Mouse (Mus musculus) heart, postnatal 0 days (tissue): ENCODE data around the gene Syngr2. TPM values are rescaled to one million over a fixed set of nuclear protein-coding genes. Genes with fewer than 3 reads are reported as not detected.
A peak's percentile ranks its signal among the peaks of the same experiment; 100 is the strongest.
"Not testable (repeated sequence)": the region's sequence is repeated elsewhere in the genome, so short reads cannot be mapped to it uniquely, and the experiment has no call there.

Experiments used
- ATAC-seq: fragments of 200-750 bp; cut with Nextera tagmentation; 2 replicates; pipeline ENCODE4 v1.8.0; 2017; ENCODE audit warnings: low read depth, moderate number of reproducible peaks, moderate library complexity; ENCODE audit not compliant: insufficient read depth
- DNase-seq: peaks from one replicate; pipeline ENCODE4 v3.0.0-alpha.2; 2016; ENCODE audit warnings: low spot score
- H3K27ac ChIP-seq: fragments of 300-500 bp; sonication (generic); 2 replicates; pipeline ENCODE4 v1.5.1; 2014; ENCODE audit warnings: low read depth, mild to moderate bottlenecking
- H3K27me3 ChIP-seq: fragments of 300-500 bp; sonication (generic); 2 replicates; pipeline ENCODE4 v1.6.1; 2014; ENCODE audit warnings: low read length, mixed read lengths; ENCODE audit not compliant: control insufficient read depth, insufficient read depth
- H3K36me3 ChIP-seq: fragments of 300-500 bp; sonication (generic); replicated peaks from 2 replicates; pipeline ENCODE4 v1.6.1; 2014; ENCODE audit warnings: low read length, mixed read lengths; ENCODE audit not compliant: control insufficient read depth, insufficient read depth
- H3K4me1 ChIP-seq: fragments of 300-500 bp; sonication (generic); 2 replicates; pipeline ENCODE4 v1.6.1; 2014; ENCODE audit warnings: antibody characterized with exemption; ENCODE audit not compliant: control insufficient read depth, insufficient read depth
- H3K4me2 ChIP-seq: fragments of 300-500 bp; sonication (generic); 2 replicates; pipeline ENCODE4 v1.6.1; 2014; ENCODE audit warnings: low read depth, mild to moderate bottlenecking, low read length, moderate library complexity
- H3K4me3 ChIP-seq: fragments of 300-500 bp; sonication (generic); 2 replicates; pipeline ENCODE4 v1.5.1; 2014; ENCODE audit warnings: low read depth, low read length
- H3K9ac ChIP-seq: fragments of 300-500 bp; sonication (generic); replicated peaks from 2 replicates; pipeline ENCODE4 v1.6.1; 2014; ENCODE audit warnings: low read depth, low read length, mixed read lengths
- H3K9me3 ChIP-seq: fragments of 300-500 bp; sonication (generic); replicated peaks from 2 replicates; pipeline ENCODE4 v1.6.1; 2016; ENCODE audit warnings: low read length; ENCODE audit not compliant: control insufficient read depth
- CTCF ChIP-seq: IDR thresholded peaks from 2 replicates; pipeline ENCODE4 v1.5.1; 2016; ENCODE audit warnings: antibody characterized with exemption, control low read depth, low read depth
- EP300 ChIP-seq: IDR thresholded peaks from 2 replicates; pipeline ENCODE4 v1.6.1; 2016; ENCODE audit warnings: antibody characterized with exemption, low read depth
- WGBS: fragments of 180-500 bp; shearing (Covaris S2); extraction: QIAGEN DNeasy Blood & Tissue Kit; methylation state at CpG from one replicate; pipeline ENCODE4 v1.1.7; 2014; 5-methylcytosine and 5-hydroxymethylcytosine counted together
- polyA plus RNA-seq: library from polyadenylated mRNA; unstranded; fragments of >200 nt; fragmentation: Nextera tagmentation; extraction: Ambion mirVana; gene quantifications from 2 replicates; pipeline ENCODE4 v1.2.1, GENCODE M21; 2015
- total RNA-seq: library from RNA; depleted of rRNA; stranded (reverse); fragments of >200 nt; gene quantifications from 2 replicates; pipeline ENCODE4 v1.2.3, GENCODE M21; 2014; ENCODE audit warnings: low replicate concordance

Syngr2 gene
- total and polyA plus RNA-seq, 2 experiments from 2014 or later, result 95.2 to 151 TPM

GRCm38 (mm10) chr11:117832086-117832969, 22.9 kb downstream of the Syngr2 start:
- Histone ChIP-seq H3K36me3 (no peaks in the 10 kb centered on the region), H3K27ac (peak overlapping the region; percentile 18; the same call in 1 of the 2 replicates), H3K9ac (no peak overlapping the region), H3K9me3 (no peaks in the 10 kb centered on the region), H3K27me3 (no peaks in the 10 kb centered on the region), H3K4me3 (peak overlapping the region; percentile 24; the same call in 1 of the 2 replicates), H3K4me1 (peaks cover 40% of the 10 kb centered on the region), H3K4me2 (peak overlapping the region; percentile 54)
- WGBS, result 32% methylated on average over 28 of the region's 28 CpGs
- DNase-seq, result peak; percentile 61
- TF ChIP-seq EP300 (no peak), CTCF (peak; percentile 55)
- ATAC-seq, result no peak

- H3K27me3 ChIP-seq, ATAC-seq, DNase-seq, H3K9ac ChIP-seq, H3K9me3 ChIP-seq, H3K36me3 ChIP-seq, H3K4me3 ChIP-seq, H3K27ac ChIP-seq, H3K4me2 ChIP-seq: not testable (repeated sequence)
- H3K4me1 ChIP-seq, result peaks cover 36% of the 10 kb centered on the region
- 93% methylated on average over 4 of the region's 6 CpGs for WGBS
These were observed 24.0 kb downstream of the Syngr2 start for GRCm38 (mm10) chr11:117833509-117833908.

GRCm38 (mm10) chr11:117834086-117834485, 24.6 kb downstream of the Syngr2 start:
- ATAC-seq (no peak), DNase-seq (no peak)
- peaks cover 36% of the 10 kb centered on the region for H3K4me1 ChIP-seq
- no peaks in the 10 kb centered on the region for H3K36me3 ChIP-seq
- TF ChIP-seq CTCF (no peak), EP300 (no peak)
- no peak overlapping the region for H3K4me2 ChIP-seq
- 90% methylated on average over 8 of the region's 8 CpGs for WGBS
- H3K9ac ChIP-seq, result no peak overlapping the region
- H3K4me3 ChIP-seq, result no peak overlapping the region
- H3K9me3 ChIP-seq, result no peaks in the 10 kb centered on the region
- no peaks in the 10 kb centered on the region for H3K27me3 ChIP-seq
- H3K27ac ChIP-seq, result no peak overlapping the region

- Histone ChIP-seq H3K9ac (no peak overlapping the region), H3K27me3 (no peaks in the 10 kb centered on the region), H3K9me3 (no peaks in the 10 kb centered on the region), H3K27ac (no peak overlapping the region), H3K4me2 (peak overlapping the region; percentile 36; the same call in 1 of the 2 replicates), H3K36me3 (no peaks in the 10 kb centered on the region), H3K4me1 (peaks cover 17% of the 10 kb centered on the region), H3K4me3 (no peak overlapping the region)
- peak; percentile 25; the same call in 1 of the 2 replicates for ATAC-seq
- no peak for DNase-seq
- 20% methylated on average over 13 of the region's 13 CpGs for WGBS
- TF ChIP-seq CTCF, result no peak
- no peak for TF ChIP-seq EP300
These were observed 26.8 kb downstream of the Syngr2 start for GRCm38 (mm10) chr11:117836306-117836705.

- TF ChIP-seq CTCF, result no peak
- TF ChIP-seq EP300, result no peak
- H3K4me3 ChIP-seq, result no peak overlapping the region
- H3K4me1 ChIP-seq, result peaks cover 12% of the 10 kb centered on the region
- H3K27me3 ChIP-seq, result no peaks in the 10 kb centered on the region
- no peak overlapping the region for H3K4me2 ChIP-seq
- H3K9me3 ChIP-seq, result no peaks in the 10 kb centered on the region
- no peaks in the 10 kb centered on the region for H3K36me3 ChIP-seq
- no peak overlapping the region for H3K9ac ChIP-seq
- H3K27ac ChIP-seq, result peak overlapping the region; percentile 66
- DNase-seq (peak; percentile 73), ATAC-seq (peak; percentile 87)
- WGBS, result 38% methylated on average over 2 of the region's 2 CpGs
These were observed 29.1 kb downstream of the Syngr2 start for GRCm38 (mm10) chr11:117838572-117838971.

- Histone ChIP-seq H3K27ac (peak overlapping the region; percentile 66), H3K9me3 (no peaks in the 10 kb centered on the region), H3K36me3 (no peaks in the 10 kb centered on the region), H3K9ac (no peak overlapping the region), H3K27me3 (no peaks in the 10 kb centered on the region), H3K4me3 (no peak overlapping the region), H3K4me2 (no peak overlapping the region), H3K4me1 (peaks cover 12% of the 10 kb centered on the region)
- DNase-seq (no peak), ATAC-seq (no peak)
- TF ChIP-seq CTCF (no peak), EP300 (no peak)
- 76% methylated on average over 1 of the region's 1 CpGs for WGBS
These were observed 29.6 kb downstream of the Syngr2 start for GRCm38 (mm10) chr11:117839021-117839420.
